Mouse (Mus musculus): ENCODE measurements around the gene Trove2. TPM values are rescaled to one million over a fixed set of nuclear protein-coding genes. Genes with fewer than 3 reads are reported as not detected.
A peak's percentile ranks its signal among the peaks of the same experiment; 100 is the strongest.
"Not testable (repeated sequence)": the region's sequence is repeated elsewhere in the genome, so short reads cannot be mapped to it uniquely, and the experiment has no call there.

The Trove2 gene
- total RNA-seq, 2 experiments from 2014 or later: 27.5 to 30.8 TPM

DNA sequence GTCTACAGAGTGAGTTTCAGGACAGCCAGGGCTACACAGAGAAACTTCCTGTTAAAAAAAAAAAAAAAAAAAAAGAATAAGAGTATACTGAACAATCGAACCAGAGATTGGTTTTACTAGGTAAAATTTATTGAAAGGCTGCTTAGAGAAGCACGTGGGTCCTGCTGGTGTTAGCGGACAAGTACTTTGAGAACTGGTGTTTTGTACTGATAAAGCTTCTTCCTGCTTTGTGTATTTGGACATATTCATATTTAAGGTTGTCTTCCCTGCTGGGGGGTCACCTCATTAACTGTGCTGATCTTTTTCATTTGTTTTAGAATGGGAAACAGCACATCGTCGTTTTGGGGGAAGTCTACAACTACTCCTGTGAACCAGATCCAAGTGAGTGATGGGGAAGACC, 35.5 kb downstream of the Trove2 start:
- DNase-seq (ENCODE audit: extremely low spot score in 1 of 2, low spot score in 2 of 2): no peak
- intact Hi-C loops (cut with DNase I): no loop called here

DNA sequence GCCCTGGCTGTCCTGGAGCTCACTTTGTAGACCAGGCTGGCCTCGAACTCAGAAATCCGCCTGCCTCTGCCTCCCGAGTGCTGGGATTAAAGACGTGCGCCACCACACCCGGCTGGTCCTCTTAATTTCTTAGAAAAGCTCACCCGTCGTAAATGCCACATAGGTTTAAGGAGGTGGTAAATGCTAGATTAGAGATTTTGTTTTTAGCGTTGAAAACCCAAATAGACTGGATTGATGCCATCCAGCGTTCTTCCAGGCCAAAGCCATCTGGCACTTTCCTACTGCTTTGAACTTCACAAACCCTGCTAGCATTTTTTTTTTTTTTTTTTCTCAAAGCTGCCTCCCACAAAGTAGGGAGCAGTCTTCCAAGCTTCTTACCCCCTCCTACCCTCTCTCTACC, 36.3 kb downstream of the Trove2 start:
- intact Hi-C loops (cut with DNase I): no loop called here
- no peak for DNase-seq (ENCODE audit: extremely low spot score in 1 of 2, low spot score in 2 of 2)

DNA sequence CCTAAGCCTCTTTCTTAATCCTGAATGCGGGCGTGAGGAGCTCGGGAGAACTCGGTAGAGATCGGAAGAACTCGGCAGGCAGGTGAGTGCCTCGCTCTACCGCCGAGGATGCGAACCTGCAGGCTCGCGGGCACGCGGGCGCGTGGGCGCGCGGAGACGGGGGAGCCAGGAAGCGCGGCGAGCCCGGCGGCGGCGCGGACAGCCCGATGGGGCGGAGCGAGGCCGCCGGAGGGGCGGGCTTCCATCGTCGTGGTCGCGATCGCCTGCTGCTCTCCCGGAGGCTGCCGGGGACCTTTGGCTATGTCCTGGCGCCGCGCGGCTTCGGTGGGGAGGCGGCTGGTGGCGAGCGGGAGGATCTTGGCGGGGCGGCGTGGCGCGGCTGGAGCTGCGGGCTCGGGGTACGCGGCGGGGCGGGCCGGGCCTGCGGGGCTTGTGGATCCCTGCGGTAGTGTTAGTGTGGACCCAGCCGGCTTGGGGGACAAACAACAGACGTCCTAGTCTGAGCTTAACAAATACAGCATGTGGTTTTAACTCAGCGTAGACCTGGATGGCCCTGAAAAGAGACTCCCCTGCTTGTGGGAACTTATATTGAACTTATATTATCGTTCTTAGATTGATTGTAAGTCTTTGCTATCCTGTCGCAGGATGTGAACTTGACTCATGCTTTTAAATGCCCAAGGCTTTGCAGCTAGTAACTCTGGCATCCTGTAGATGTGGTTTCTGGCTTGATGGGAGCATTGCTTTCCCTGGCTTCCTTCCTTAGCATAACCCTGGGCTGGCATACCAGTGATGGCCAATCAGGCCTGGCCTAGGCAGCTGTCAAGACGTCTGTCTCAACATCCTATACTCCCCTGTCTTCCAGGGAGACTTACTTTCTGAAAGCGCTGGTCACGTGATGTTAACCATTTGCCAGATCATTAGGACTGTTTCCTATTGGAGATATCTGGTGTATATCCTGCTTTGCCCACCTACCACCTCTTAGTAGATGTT, 37.2 kb downstream of the Trove2 start:
- DNase-seq (ENCODE audit: extremely low spot score in 1 of 2, low spot score in 2 of 2): peak; percentile 78 to 92
- intact Hi-C loops (cut with DNase I): loop anchor here (5.0 kb wide), 1 partner anchor 37 kb away; the partner anchor contains the start of gene Cdc73

DNA sequence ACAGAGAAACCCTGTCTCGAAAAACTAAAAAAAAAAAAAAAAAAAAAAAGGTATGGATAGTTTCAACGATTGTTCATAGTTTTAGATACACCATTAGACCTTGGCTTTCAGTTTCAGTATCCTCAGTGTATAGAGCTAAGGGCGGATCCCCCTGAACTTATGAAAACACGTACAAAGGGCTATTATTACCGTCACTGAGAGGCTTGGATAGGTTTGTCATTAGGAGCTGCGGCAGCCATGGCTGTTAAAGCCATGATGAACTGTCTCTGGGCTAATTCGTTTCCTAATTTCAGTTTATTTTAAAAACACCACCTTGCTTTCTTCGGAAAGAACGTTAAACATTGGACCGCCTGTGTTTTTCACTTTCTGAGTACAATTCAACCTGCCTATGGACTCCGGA, 38.1 kb downstream of the Trove2 start:
- intact Hi-C loops (cut with DNase I): loop anchor here (5.0 kb wide), 1 partner anchor 37 kb away; the partner anchor contains the start of gene Cdc73
- no peak for DNase-seq (ENCODE audit: extremely low spot score in 1 of 2, low spot score in 2 of 2)

DNA sequence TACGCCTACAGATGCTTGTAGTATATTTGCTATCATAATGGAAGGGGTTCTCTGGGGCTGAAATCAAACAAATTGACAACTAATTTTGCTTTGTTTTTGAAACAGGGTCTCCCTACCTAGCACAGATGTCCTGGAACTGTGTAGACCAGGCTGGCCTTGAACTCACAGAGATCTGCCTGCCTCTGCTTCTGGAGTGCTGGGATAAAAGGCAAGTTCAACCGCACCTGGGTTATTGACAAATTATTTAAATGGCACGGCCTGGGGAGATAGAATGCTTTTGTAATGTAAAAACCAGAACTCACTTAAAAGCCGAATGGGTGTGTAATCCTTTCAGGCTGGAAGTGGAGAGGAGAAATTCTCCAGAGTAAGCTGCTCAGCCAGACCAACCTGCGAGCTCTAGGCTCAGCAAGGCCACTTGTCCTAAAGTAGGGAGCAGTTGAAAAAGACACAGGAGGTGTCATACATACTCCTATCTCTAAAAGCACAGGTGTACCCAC, 42.9 kb downstream of the Trove2 start:
- DNase-seq (ENCODE audit: extremely low spot score in 1 of 2, low spot score in 2 of 2): no peak
- intact Hi-C loops (cut with DNase I): no loop called here

GRCm38 (mm10) chr1:143731691-143732090, 45.2 kb downstream of the Trove2 start:
- intact Hi-C loops (cut with DNase I): no loop called here
- no peak for DNase-seq (ENCODE audit: extremely low spot score in 1 of 2, low spot score in 2 of 2)

GRCm38 (mm10) chr1:143730899-143731298, 46.0 kb downstream of the Trove2 start:
- DNase-seq (ENCODE audit: extremely low spot score in 1 of 2, low spot score in 2 of 2): peak in 1 of 2 experiments; percentile 23
- intact Hi-C loops (cut with DNase I): no loop called here

GRCm38 (mm10) chr1:143727701-143728445, 49.0 kb downstream of the Trove2 start:
- DNase-seq (ENCODE audit: extremely low spot score in 1 of 2, low spot score in 2 of 2): no peak
- intact Hi-C loops (cut with DNase I): no loop called here

DNA sequence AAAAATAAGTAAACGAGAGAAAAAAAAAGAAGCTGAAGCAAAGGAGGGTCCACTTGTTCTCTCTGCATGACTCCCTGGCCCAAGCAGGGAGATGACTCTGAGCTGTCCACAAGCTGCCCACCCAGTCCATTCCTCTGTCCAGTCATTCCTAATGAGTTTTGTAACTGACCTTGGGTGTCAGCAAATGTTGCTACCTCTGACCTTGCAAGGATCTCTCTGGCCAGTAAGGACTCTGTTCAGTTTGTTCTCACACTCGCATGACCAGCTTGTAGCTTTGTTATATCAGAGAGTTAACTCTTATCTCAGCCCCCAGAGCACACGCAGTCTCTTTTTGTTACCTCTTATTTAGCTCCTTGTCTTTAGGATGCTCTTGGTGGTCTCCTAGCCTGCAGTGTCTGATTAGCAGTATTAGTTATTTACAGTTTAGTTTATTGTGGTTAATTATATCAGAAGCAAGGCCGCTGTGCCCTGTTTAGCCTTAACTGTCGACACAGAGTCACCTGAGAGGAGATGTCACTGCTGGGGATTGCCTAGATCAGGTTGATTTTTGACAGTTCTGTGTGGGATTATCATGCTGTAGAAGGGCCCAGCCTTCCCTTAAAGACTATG, 52.3 kb downstream of the Trove2 start:
- intact Hi-C loops (cut with DNase I): no loop called here

DNA sequence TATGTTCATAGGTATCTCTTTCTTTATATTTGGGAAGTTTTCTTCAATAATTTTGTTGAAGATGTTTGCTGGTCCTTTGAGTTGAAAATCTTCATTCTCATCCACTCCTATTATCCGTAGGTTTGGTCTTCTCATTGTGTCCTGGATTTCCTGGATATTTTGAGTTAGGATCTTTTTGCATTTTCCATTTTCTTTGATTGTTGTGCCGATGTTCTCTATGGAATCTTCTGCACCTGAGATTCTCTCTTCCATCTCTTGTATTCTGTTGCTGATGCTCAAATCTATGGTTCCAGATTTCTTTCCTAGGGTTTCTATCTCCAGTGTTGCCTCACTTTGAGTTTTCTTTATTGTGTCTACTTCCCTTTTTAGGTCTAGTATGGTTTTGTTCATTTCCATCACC, 60.8 kb downstream of the Trove2 start, which contains the start of gene Glrx2:
Gene Glrx2, plus strand, starts transcription at position 301 of the 400 bp plus-strand sequence.
- DNase-seq (ENCODE audit: extremely low spot score in 1 of 2, low spot score in 2 of 2); intact Hi-C loops (cut with DNase I): not testable (repeated sequence)

More for the DNA sequence above, 52.3 kb downstream of the Trove2 start:
- DNase-seq (ENCODE audit: extremely low spot score in 1 of 2, low spot score in 2 of 2): no peak

DNA sequence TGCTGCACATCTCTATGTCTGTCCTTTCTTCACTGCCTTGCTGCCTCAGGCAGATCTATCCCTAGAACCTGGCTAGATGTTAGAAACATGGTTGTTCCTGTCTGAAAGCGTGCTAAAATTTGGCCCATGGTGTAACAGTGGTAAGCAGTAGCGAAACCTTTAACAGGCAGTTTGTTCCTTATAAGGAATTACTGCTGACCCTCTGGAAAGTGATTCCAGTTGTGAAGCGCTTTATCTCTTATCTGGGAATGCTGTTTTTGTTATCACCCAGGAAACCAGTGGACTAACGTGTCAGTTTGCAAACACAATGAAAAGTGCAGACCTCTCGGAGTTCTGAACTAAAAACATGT, 66.3 kb downstream of the Trove2 start:
- no peak for DNase-seq (ENCODE audit: extremely low spot score in 1 of 2, low spot score in 2 of 2)
- intact Hi-C loops (cut with DNase I): no loop called here

DNA sequence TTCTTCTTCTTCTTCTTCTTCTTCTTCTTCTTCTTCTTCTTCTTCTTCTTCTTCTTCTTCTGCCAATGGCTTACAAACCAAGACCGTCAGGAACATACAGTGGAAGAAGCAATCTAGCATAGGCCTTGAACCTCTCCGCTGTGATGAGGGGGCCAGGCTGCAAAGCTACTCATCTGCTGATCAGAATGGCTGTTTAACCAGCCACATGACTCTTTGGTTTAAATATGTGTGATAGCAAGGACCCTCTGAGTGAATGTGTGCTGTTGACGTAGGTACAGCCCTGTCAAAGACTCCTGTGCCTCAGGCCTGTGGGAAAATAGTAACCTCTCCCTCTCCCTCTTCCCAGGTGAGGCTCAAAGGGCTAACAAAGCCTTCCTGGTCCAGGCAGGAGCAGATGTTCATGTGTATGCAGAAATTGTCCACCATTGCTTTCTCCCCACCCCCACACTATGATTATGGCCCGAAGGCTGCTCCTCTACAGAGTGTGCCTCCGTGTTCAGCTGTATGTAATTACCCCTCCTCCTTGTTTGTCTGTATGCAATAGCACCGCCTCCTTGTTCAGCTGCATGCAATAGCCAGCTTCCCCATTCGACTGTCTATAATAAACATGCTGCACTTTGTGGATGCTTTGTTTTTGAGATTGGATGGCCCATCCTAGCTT, 66.8 kb downstream of the Trove2 start:
- intact Hi-C loops (cut with DNase I): no loop called here

DNA sequence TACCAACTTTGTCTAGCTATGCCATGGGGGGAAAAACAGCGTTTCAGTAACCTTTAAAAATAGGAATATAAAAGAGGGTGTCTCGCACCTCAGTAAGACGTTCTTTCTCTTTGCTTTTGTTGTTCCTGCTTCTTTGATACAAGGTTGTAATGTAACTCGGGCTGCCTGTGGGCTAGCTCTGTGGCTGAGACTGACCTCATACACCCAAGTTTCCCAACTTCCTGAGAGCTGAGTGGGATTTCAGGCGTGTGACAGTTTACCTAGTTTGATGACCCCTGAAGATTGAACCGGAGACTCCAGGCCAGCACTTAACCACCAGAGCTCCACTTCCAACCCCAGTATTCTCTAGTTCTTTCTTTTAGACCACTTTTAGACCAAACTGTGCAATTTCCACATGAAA, 68.5 kb downstream of the Trove2 start:
- intact Hi-C loops (cut with DNase I): no loop called here
- no peak for DNase-seq (ENCODE audit: extremely low spot score in 1 of 2, low spot score in 2 of 2)

More for the DNA sequence above, 66.8 kb downstream of the Trove2 start:
- DNase-seq (ENCODE audit: extremely low spot score in 1 of 2, low spot score in 2 of 2): no peak

DNA sequence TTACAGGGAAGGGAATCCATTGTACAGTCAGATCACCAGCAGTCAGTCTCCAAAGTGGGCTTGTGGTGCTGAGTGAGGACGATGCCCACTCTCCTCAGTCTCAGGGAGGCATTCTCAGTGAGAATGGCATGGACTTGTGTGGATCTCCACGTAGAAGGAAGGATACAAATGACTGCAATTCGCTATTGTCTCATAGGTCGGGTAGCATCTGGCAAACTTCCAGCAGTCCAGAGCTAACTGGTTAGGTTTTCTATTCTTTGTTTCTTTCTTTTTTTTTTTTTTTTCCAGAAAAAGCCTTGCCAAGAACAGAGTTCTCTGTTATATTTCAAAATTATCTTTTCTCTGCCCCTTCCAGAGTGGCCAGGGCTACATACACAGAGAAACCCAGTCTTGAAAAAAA, 69.9 kb downstream of the Trove2 start:
- no peak for DNase-seq (ENCODE audit: extremely low spot score in 1 of 2, low spot score in 2 of 2)
- intact Hi-C loops (cut with DNase I): no loop called here

- DNase-seq (ENCODE audit: extremely low spot score in 1 of 2, low spot score in 2 of 2): peak; percentile 85 to 94
- intact Hi-C loops (cut with DNase I): loop anchor here (5.0 kb wide), 1 partner anchor 34 kb away; no protein-coding TSS in a partner anchor
These were observed 74.1 kb downstream of the Trove2 start, which contains the start of gene Cdc73 for GRCm38 (mm10) chr1:143702741-143703262. Cdc73 (minus strand) TSS chr1:143702893.

GRCm38 (mm10) chr1:143702141-143702740, 74.6 kb downstream of the Trove2 start:
- intact Hi-C loops (cut with DNase I): loop anchor here (5.0 kb wide), 1 partner anchor 35 kb away; no protein-coding TSS in a partner anchor
- peak; percentile 11 to 22 for DNase-seq (ENCODE audit: extremely low spot score in 1 of 2, low spot score in 2 of 2)

- intact Hi-C loops (cut with DNase I): loop anchor here (5.0 kb wide), 1 partner anchor 36 kb away; no protein-coding TSS in a partner anchor
- DNase-seq (ENCODE audit: extremely low spot score in 1 of 2, low spot score in 2 of 2): no peak
These were observed 75.1 kb downstream of the Trove2 start for GRCm38 (mm10) chr1:143701736-143702135.
